24 mouse cellular contexts compared by ENCODE assay signal in the genomic region with DNA sequence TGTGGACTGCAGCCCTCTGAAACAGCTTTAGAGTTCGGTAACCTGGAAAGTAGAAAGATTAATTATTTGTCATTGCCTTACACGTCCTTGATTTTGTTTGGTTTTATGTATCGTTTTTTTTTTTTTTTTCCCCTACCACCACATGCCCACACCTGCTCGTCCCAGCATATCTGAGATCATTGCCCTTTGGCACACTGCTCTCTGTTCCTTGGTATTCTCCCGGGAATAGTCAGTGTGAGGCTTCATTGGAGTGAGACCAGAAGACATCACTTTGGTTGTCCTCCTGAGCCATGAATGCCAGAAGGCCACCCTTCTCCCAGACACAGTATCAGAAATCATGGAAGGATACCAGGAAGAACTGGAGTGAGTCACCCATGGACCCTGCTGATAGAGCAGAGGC.
DNase-seq lines count a peak whose midpoint lies in the region; ATAC-seq and TF ChIP-seq lines count a peak whose summit lies in the region.
"Had no signal": no experiment of that assay in that cellular context is flagged by ENCODE, and none has a peak within 500 bp of the region (broad histone marks: within the 10 kb centered on the region; RNA-seq: fewer than 3 reads in every experiment).

No protein-coding gene starts in this region.

- H3K4me3 ChIP-seq in liver, adult 2 months (ENCODE audit: insufficient read depth, low read depth, low read length): no peak overlapping the region
- no peak overlapping the region for H3K4me3 ChIP-seq in liver, embryonic 11.5 days (ENCODE audit: low read depth, low read length)
- H3K4me3 ChIP-seq in hindbrain, embryonic 13.5 days: no peak overlapping the region
- H3K4me3 ChIP-seq: forebrain, embryonic 13.5 days; hindbrain, embryonic 12.5 days; limb, embryonic 12.5 days; liver, embryonic 12.5 days; midbrain, embryonic 12.5 days; neural tube, embryonic 13.5 days had no signal

- 46% methylated on average over 5 of the region's 5 CpGs for WGBS in liver, adult 2 months
- WGBS in liver, embryonic 11.5 days: 70% methylated on average over 5 of the region's 5 CpGs
- WGBS in hindbrain, embryonic 13.5 days: 81% methylated on average over 5 of the region's 5 CpGs

- no peak for TF ChIP-seq CTCF in liver, adult 2 months (IDR thresholded peaks at IDR 0.05; ENCODE audit: low read depth, low read length)

- no peaks in the 10 kb centered on the region for H3K36me3 ChIP-seq in liver, adult 2 months (ENCODE audit: control insufficient read depth, insufficient read depth, low read length)
- H3K36me3 ChIP-seq in liver, embryonic 11.5 days (ENCODE audit: control insufficient read depth, insufficient read depth, low read length): no peaks in the 10 kb centered on the region
- H3K36me3 ChIP-seq in hindbrain, embryonic 13.5 days: peaks cover 10% of the 10 kb centered on the region; the same call in 1 of the 2 replicates
- H3K36me3 ChIP-seq: hindbrain, embryonic 12.5 days; limb, embryonic 12.5 days; liver, embryonic 12.5 days; midbrain, embryonic 12.5 days; neural tube, embryonic 13.5 days had no signal

- no peaks in the 10 kb centered on the region for H3K27me3 ChIP-seq in liver, adult 2 months (ENCODE audit: control insufficient read depth, insufficient read depth, low read length)
- no peaks in the 10 kb centered on the region for H3K27me3 ChIP-seq in liver, embryonic 11.5 days (replicated peaks; ENCODE audit: control insufficient read depth, insufficient read depth, low read length)
- H3K27me3 ChIP-seq in hindbrain, embryonic 13.5 days: no peaks in the 10 kb centered on the region
- H3K27me3 ChIP-seq: forebrain, embryonic 13.5 days; hindbrain, embryonic 12.5 days; limb, embryonic 12.5 days; liver, embryonic 12.5 days; neural tube, embryonic 13.5 days had no signal

- DNase-seq in cerebellum, adult 9-10 months: peak; percentile 18
- no peak for DNase-seq in cerebellum, postnatal 14 days
- peak; percentile 13 for DNase-seq in liver, adult 2 months (ENCODE audit: extremely low read depth, low read depth, low spot score)
- DNase-seq in liver, embryonic 11.5 days (ENCODE audit: low spot score): no peak
- DNase-seq in kidney, postnatal 14 days: peak; percentile 34
- no peak for DNase-seq in left cerebral cortex, adult 9 months (ENCODE audit: low spot score in 2 of 2)
- DNase-seq: B cell, adult 2 months; cerebellum, adult 11 months; cerebellum, postnatal 36 days; gastrocnemius, postnatal 14 days; heart, postnatal 36 days; layer of hippocampus, adult 9-11 months; liver, postnatal 0 days; lung, postnatal 36 days; right cerebral cortex, postnatal 4 days had no signal

- no peak overlapping the region for H3K9ac ChIP-seq in liver, adult 2 months (ENCODE audit: low read depth, low read length)
- H3K9ac ChIP-seq in liver, embryonic 11.5 days (ENCODE audit: low read depth, low read length): no peak overlapping the region
- H3K9ac ChIP-seq in hindbrain, embryonic 13.5 days: no peak overlapping the region
- H3K9ac ChIP-seq: forebrain, embryonic 13.5 days; hindbrain, embryonic 12.5 days; limb, embryonic 12.5 days; liver, embryonic 12.5 days; liver, postnatal 0 days; midbrain, embryonic 12.5 days; neural tube, embryonic 13.5 days had no signal

- no peaks in the 10 kb centered on the region for H3K79me2 ChIP-seq in liver, adult 2 months (ENCODE audit: control insufficient read depth, insufficient read depth, low read length)

- H3K4me1 ChIP-seq in liver, adult 2 months (ENCODE audit: control insufficient read depth, insufficient read depth, low read length): no peaks in the 10 kb centered on the region
- no peaks in the 10 kb centered on the region for H3K4me1 ChIP-seq in liver, embryonic 11.5 days (replicated peaks; ENCODE audit: control insufficient read depth, insufficient read depth, low read length)
- no peaks in the 10 kb centered on the region for H3K4me1 ChIP-seq in hindbrain, embryonic 13.5 days (replicated peaks)
- H3K4me1 ChIP-seq: forebrain, embryonic 13.5 days; hindbrain, embryonic 12.5 days; limb, embryonic 12.5 days; liver, embryonic 12.5 days; midbrain, embryonic 12.5 days; neural tube, embryonic 13.5 days had no signal

- no peak for TF ChIP-seq POLR2A in liver, adult 2 months (IDR thresholded peaks at IDR 0.05; ENCODE audit: extremely low read depth, insufficient read depth, low read length)

- ATAC-seq in liver, embryonic 11.5 days (replicated peaks; ENCODE audit: low FRiP score): no peak
- no peak for ATAC-seq in hindbrain, embryonic 13.5 days (ENCODE audit: low FRiP score)
- ATAC-seq: forebrain, embryonic 13.5 days; intestine, embryonic 16.5 days; liver, embryonic 12.5 days; liver, postnatal 0 days had no signal

- H3K27ac ChIP-seq in liver, adult 2 months (replicated peaks; ENCODE audit: insufficient read depth, low read depth, low read length): no peak overlapping the region
- no peak overlapping the region for H3K27ac ChIP-seq in liver, embryonic 11.5 days (ENCODE audit: low read depth, low read length)
- H3K27ac ChIP-seq in hindbrain, embryonic 13.5 days: no peak overlapping the region
- H3K27ac ChIP-seq: forebrain, embryonic 13.5 days; hindbrain, embryonic 12.5 days; limb, embryonic 12.5 days; liver, embryonic 12.5 days; midbrain, embryonic 12.5 days; neural tube, embryonic 13.5 days had no signal

- no peak overlapping the region for H3K4me2 ChIP-seq in liver, embryonic 11.5 days
- no peak overlapping the region for H3K4me2 ChIP-seq in hindbrain, embryonic 13.5 days
- H3K4me2 ChIP-seq: forebrain, embryonic 13.5 days; heart, embryonic 11.5 days; hindbrain, embryonic 12.5 days; limb, embryonic 12.5 days; liver, embryonic 12.5 days; midbrain, embryonic 12.5 days; neural tube, embryonic 13.5 days had no signal

- no peaks in the 10 kb centered on the region for H3K9me3 ChIP-seq in liver, embryonic 11.5 days (ENCODE audit: control insufficient read depth, low read length)
- H3K9me3 ChIP-seq in hindbrain, embryonic 13.5 days: no peaks in the 10 kb centered on the region
- H3K9me3 ChIP-seq: forebrain, embryonic 13.5 days; hindbrain, embryonic 12.5 days; limb, embryonic 12.5 days; liver, embryonic 12.5 days; midbrain, embryonic 12.5 days had no signal

Comparison
In these comparisons a context has a peak if more than half of its experiments do, and no peak if none do; other contexts are left out.
1. DNase-seq: peak in cerebellum, adult 9-10 months (single experiment), liver, adult 2 months (single experiment) and kidney, postnatal 14 days (single experiment); none in cerebellum, postnatal 14 days (0 of 2), liver, embryonic 11.5 days (single experiment) and left cerebral cortex, adult 9 months (0 of 2).